Mouse (Mus musculus) heart, adult 2 months (tissue): ENCODE measurements around the gene Asap2.

Experiments used
- CTCF ChIP-seq: fragments of 200-600 bp; IDR thresholded peaks from 2 replicates; pipeline ENCODE4 v1.8.1; 2022; ENCODE audit warnings: antibody characterized with exemption, mild to moderate bottlenecking, moderate library complexity
- EP300 ChIP-seq: fragments of 200-500 bp; IDR thresholded peaks from 2 replicates; pipeline ENCODE4 v1.6.1; 2011; ENCODE audit warnings: low read depth, low read length, control low read depth; ENCODE audit not compliant: insufficient read depth

DNA sequence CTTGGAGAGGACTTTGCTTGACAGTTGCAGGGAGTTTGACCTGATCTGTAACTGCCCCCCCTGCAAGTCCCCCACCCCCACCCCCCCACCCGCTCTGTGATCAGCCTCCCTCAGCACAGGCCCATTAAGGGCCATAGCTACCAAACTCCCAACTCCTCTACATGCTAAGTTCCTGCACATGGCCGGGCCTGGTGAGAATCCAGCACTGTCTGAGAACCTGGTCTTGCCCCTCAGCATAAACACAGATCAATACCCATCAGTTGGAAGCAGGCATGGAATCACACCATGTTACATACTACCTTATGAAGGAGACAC is 276.5 kb downstream of the Asap2 start:
- TF ChIP-seq CTCF = no peak
- no peak for TF ChIP-seq EP300
